Mouse (Mus musculus) hematopoietic stem cell, adult 5-6 weeks (primary cell): ENCODE measurements at regions not wholly inside any gene's neighbourhood (a gene's known extent, or its start where the extent isn't known, plus 50 kb on each side); places are given as distances from the start of the nearest gene placed in this dataset.
"Not testable (repeated sequence)": the region's sequence is repeated elsewhere in the genome, so short reads cannot be mapped to it uniquely, and the experiment has no call there.

Experiments used
- ATAC-seq, 2 experiments: fragments of 125-278 bp in 1 of 2; replicated peaks in 1 of 2; 2 replicates each; pipeline ENCODE4 v1.8.0; 2016 to 2017; ENCODE audit warnings: inconsistent platforms in 2 of 2, mild to moderate bottlenecking in 2 of 2, moderate number of reproducible peaks in 2 of 2, low read depth in 1 of 2, moderate TSS enrichment in 1 of 2; ENCODE audit not compliant: low FRiP score in 2 of 2, poor library complexity in 2 of 2, severe bottlenecking in 2 of 2, insufficient read depth in 1 of 2, low TSS enrichment in 1 of 2

GRCm38 (mm10) chr7:73827549-73827948 is 87.4 kb downstream of the Fam174b start:
- ATAC-seq, result no peak

GRCm38 (mm10) chr7:73830581-73830980 is 90.5 kb downstream of the Fam174b start:
- no peak for ATAC-seq

- no peak for ATAC-seq
Observed at GRCm38 (mm10) chr7:73840381-73840780, 100.3 kb downstream of the Fam174b start.

GRCm38 (mm10) chr7:73852184-73852583 is 112.1 kb downstream of the Fam174b start:
- ATAC-seq, result no peak

GRCm38 (mm10) chr7:73853296-73853950 is 113.3 kb downstream of the Fam174b start:
- not testable (repeated sequence) for ATAC-seq

- peak; percentile 53 to 66 for ATAC-seq
Observed at GRCm38 (mm10) chr7:73855489-73855888, 115.4 kb downstream of the Fam174b start.

- ATAC-seq, result no peak
Observed at GRCm38 (mm10) chr7:73856908-73857307, 116.8 kb downstream of the Fam174b start.

- ATAC-seq, result no peak
Observed at GRCm38 (mm10) chr7:73865086-73865485, 125.0 kb downstream of the Fam174b start.

GRCm38 (mm10) chr7:73872181-73872580 is 132.1 kb downstream of the Fam174b start:
- ATAC-seq, result no peak

GRCm38 (mm10) chr7:73881252-73882042 is 132.0 kb downstream of the St8sia2 start:
- ATAC-seq, result no peak

GRCm38 (mm10) chr7:73886152-73886551 is 127.3 kb downstream of the St8sia2 start:
- ATAC-seq, result no peak
